Mouse (Mus musculus) telencephalon, adult 2 months (tissue): ENCODE measurements at regions not wholly inside any gene's neighbourhood (a gene's known extent, or its start where the extent isn't known, plus 50 kb on each side); places are given as distances from the start of the nearest gene placed in this dataset.

Experiments
- DNase-seq: peaks from one replicate; pipeline ENCODE4 v3.0.0-alpha.2; 2011; ENCODE audit warnings: low read depth, low spot score

- DNase-seq: no peak
Observed at GRCm38 (mm10) chr4:45746451-45746850, 52.4 kb upstream of the Aldh1b1 start.

DNA sequence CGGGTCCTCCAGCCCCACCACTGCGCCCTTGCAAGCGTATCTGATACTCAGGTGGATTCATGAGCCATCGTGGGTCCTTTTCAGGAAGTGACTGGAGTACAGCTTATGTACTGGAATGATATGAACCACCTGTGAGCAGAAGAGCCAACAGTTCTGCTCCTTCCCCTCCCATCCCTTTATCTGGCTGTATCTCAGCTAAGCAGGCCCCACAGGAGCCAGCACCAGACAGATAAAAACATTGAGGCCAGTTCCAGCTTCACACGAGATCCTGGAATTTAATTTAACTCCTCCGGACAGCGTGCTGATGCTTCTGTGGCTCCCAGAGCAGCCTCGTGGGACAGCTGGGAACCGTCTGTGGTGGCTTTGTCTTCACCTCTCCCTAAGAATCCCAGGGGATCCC is 53.1 kb upstream of the Aldh1b1 start:
- no peak for DNase-seq

GRCm38 (mm10) chr4:45744849-45745407 is 53.9 kb upstream of the Aldh1b1 start:
- DNase-seq: no peak

- DNase-seq: no peak
Observed at GRCm38 (mm10) chr4:45740779-45741365, 58.0 kb upstream of the Aldh1b1 start.

GRCm38 (mm10) chr4:45740319-45740718 is 58.5 kb upstream of the Aldh1b1 start:
- DNase-seq: no peak

DNA sequence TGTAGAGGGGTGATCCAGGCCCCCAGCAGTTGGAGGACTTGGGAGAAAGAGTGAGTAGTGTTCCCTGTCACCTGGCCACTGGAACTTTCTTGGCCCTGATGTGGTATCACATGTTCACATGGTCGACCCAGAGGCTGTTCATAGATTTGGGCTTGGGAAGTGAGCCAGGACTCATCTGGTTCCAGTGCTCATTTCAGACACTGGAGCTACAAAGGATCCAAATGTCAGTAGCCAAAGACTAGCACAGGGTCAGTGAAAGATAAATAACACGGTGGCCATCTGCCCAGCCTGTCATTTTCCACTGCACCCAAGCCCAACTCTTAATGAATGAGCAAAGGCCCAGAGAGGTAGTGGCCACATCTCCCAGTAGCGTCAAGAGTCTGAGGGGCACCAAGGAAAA is 59.1 kb upstream of the Aldh1b1 start:
- no peak for DNase-seq

- DNase-seq: peak; percentile 40
Observed at GRCm38 (mm10) chr4:45739168-45739567, 59.7 kb upstream of the Aldh1b1 start.

GRCm38 (mm10) chr4:45738746-45739145 is 60.1 kb upstream of the Aldh1b1 start:
- DNase-seq: no peak

- no peak for DNase-seq
Observed at GRCm38 (mm10) chr4:45736215-45736815, 62.5 kb upstream of the Aldh1b1 start.

DNA sequence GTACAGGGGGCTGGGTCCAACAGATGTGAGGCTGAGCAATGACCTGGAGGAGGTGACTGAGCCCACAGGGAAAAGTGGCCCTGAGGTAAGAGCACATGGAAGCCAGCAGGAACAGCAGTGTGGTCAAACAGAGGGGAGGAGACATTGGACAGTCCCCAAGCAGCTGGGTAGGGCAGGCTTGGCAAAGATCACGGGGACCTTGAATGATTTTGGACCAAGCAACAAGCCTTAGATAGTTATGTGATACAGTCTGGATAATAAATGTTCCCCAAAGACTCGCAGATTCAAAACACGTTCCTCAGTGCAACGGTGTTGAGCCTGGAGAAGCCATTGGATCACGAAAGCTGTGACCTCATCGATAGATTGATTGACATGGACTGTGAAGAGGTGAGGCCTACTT is 64.8 kb upstream of the Aldh1b1 start:
- no peak for DNase-seq

DNA sequence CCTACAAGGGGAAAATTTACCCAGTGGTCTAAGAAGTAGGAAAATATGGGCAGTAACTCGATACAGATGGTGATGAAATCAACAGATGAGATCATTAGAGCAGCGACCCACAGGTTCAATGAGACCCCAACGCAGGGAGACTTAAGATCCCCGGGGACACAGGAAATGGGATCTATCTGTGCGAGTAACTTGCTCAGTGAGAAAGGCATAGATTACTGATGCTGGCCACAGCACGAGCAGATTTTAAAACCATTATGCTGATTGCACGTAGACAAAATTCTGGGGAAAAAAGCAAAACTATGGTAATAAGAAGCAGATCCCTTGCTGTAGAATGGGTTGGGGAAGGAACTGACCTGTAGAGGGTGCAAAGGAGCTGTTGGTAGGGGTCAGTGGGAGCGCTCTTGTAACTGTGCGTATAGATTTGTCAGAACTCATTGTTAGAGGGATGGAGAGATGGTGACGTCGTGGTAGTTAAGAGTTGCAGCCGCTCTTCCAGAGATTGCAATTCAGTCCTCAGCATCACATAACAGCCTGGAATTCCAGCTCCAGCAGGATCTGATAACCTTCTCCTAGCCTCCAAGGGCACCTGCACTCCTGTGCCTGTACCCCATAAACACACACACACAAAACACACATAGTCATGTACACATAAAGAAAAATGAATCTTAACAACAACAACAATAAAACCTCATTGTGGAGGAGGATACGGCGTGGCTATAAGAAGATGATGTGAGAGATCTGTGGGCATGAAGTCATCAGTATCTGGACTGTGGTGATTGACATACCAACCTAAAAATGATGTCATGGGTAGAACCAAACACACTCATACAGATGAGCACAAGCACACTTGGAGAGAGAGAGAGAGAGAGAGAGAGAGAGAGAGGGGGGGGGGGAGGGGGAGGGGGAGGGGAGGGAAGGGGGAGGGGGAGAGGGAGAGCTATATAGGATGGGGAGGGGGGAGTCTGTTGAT is 67.7 kb upstream of the Aldh1b1 start:
- DNase-seq: no peak

GRCm38 (mm10) chr4:45729801-45730200 is 69.0 kb upstream of the Aldh1b1 start:
- DNase-seq: no peak

GRCm38 (mm10) chr4:45728825-45729224 is 70.0 kb upstream of the Aldh1b1 start:
- DNase-seq: no peak

GRCm38 (mm10) chr4:45727915-45728314 is 70.9 kb upstream of the Aldh1b1 start:
- no peak for DNase-seq

DNA sequence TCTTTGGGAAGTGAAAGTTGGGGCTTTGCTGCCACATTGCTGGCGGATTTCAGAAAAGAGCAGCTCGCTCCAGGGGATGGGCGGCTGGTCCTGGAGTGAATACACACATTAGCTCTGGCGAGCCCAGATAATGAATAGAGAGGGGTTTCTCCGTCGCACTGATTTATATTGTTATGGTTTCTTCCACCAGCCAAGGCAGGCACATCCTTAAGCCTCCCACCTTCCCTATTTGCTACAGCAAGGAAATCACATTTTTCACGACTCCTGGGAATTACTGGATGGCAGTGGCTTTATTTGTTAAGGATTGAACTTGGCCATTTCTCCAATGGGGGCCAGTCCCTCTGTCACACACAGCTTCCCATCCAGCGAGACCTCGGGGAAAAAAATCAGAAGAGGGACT is 71.3 kb upstream of the Aldh1b1 start:
- no peak for DNase-seq

GRCm38 (mm10) chr4:45726783-45727182 is 72.0 kb upstream of the Aldh1b1 start:
- DNase-seq: no peak

DNA sequence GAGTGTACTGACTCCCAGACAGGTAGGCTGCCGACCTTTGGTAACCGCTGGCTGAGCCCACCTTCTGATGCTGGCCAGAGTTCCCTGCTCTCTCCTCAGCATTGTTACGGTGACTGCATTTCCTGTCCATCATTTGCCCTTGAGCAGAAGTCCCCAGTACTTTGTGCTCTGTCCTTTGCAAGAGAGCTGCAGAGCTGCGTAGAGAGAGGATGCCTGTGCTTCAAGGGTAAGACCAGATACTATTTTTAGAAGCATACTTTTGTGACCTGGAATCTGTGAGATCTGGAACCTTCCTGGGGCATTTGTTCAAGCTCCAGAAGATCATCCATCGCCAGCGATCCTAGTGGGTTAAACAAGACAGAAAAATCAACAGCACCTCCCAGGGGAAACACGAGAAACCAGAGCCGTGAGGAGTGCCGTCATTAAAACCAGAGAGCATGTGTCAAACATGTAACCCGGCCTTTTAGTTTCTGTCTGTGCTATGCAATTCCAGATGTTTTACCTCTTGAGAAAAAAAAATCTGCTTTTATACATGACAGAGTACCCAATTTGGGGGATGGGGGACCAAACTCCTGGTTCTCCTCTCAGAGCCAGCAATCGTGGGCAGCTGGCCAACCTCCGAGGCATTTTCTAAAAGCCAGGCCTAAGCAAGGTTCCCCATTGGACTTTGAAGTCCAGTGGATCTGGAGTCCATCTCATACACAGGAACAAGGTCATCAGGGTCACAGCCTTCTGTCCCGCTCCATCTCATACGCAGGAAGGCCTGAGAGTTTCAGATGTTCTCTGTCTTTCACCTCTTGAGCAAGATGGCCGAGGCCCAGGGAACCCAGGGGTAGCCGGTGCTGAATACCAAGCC is 73.5 kb upstream of the Aldh1b1 start:
- no peak for DNase-seq

DNA sequence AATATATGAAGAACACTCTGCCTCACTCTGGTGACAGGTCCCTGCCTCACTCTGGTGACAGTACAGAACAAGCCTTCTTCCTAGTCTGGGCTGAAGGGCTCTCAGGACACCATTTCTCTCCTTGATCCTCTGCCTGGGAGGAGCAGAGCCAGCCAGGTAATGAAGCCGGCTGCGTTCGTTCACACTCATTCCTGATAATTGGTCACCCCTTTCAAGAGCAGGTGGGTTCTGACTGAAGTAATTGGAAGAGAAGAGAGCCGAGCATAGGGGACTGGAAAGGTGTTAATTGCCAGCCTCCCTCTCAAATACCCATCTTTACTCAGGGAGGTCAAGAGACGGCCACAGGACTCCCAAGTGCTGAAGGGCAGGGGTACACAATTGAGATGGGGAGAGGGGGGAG is 78.5 kb upstream of the Aldh1b1 start:
- no peak for DNase-seq

DNA sequence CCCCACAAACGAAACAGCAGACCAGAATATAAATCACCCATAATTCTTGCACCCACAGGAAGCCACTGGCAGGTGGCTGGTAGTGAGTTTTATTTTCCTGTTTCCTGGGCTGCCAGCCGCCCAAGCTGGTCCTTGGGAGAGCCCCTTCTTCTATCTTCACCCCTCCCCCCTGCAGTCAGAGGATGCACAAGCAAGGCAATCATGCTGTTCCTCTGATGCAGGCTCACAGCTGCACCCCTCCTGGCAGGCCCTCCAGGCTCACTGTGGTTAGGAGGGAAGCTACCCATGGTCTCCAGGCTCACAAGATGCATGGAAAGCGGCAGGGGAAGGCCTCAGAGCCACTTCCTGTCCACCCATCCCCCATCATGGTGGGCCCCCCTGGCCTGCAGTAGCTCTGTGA is 79.3 kb upstream of the Aldh1b1 start:
- no peak for DNase-seq

- no peak for DNase-seq
Observed at GRCm38 (mm10) chr4:45715878-45716277, 82.9 kb upstream of the Aldh1b1 start.

- DNase-seq: no peak
Observed at GRCm38 (mm10) chr4:45713837-45714508, 84.8 kb upstream of the Aldh1b1 start.
